Mouse (Mus musculus): ENCODE data around the gene Scg3. TPM values are rescaled to one million over a fixed set of nuclear protein-coding genes. Genes with fewer than 3 reads are reported as not detected.

Scg3 gene
- polyA plus RNA-seq, 2 experiments: 0.30 to 0.50 TPM

DNA sequence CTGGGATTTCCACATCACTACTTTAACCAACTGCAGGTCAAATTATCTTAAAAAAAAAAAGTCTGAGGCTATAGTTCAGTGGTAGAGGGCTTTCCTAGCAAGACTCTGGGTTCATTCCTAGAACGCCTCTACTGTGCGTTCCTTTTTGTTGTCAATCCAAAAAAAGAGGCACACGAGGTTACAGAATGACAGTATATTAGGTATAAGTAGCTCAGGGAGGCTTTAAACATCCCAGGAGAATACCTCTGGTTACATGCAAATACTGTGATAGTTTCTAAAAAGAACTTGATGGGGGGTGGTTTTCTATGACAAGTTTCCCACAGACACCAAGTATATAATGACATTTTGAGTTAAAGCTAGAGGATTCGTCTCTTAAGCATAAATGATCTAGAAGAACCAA is 76.4 kb downstream of the Scg3 start:
- H3K36me3 ChIP-seq (ENCODE audit: control insufficient read depth, insufficient read depth, low read length): no peaks in the 10 kb centered on the region
- DNase-seq (ENCODE audit: low spot score): no peak
- TF ChIP-seq POLR2A (IDR thresholded peaks at IDR 0.05; ENCODE audit: borderline replicate concordance, extremely low read depth, insufficient read depth, insufficient read length): no peak
- H3K9ac ChIP-seq (ENCODE audit: low read depth, low read length, severe bottlenecking): no peak overlapping the region
- no peaks in the 10 kb centered on the region for H3K9me3 ChIP-seq (ENCODE audit: control insufficient read depth, low read length)
- 88% methylated on average over 4 of the region's 4 CpGs for WGBS
- no peak for ATAC-seq (ENCODE audit: low FRiP score, low read depth)
- no peaks in the 10 kb centered on the region for H3K27me3 ChIP-seq (ENCODE audit: control insufficient read depth, insufficient read depth, low read length)
- H3K4me2 ChIP-seq (replicated peaks; ENCODE audit: low read depth, low read length, severe bottlenecking): no peak overlapping the region
- H3K4me3 ChIP-seq (replicated peaks; ENCODE audit: low read length): no peak overlapping the region
- H3K27ac ChIP-seq (replicated peaks; ENCODE audit: low read depth, low read length): no peak overlapping the region
- H3K4me1 ChIP-seq (ENCODE audit: control insufficient read depth, insufficient read depth, low read length): no peaks in the 10 kb centered on the region

DNA sequence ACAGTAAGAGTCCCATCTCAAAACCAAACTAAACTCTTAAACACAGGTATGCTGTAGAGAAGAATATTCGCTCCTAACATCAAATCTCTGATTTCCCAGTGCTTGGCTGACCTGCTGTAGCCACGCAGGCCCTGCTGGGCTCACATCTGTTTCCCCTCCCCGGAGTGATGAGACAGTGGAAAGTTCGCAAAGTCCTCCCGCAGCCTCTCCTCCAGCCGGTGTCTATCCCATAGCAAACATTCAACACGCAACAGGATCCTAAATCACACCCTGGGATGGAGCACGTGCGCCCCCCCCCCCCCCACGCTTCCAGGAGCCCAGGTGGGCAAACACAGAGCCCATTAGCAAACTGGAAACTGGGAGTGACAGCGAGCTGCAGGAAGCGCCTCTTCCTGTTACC is 82.3 kb downstream of the Scg3 start:
- Histone ChIP-seq H3K36me3 (ENCODE audit: control insufficient read depth, insufficient read depth, low read length) (no peaks in the 10 kb centered on the region), H3K4me1 (ENCODE audit: control insufficient read depth, insufficient read depth, low read length) (0 out of 2 replicates have a peak, but pooled peaks cover 11% of the 10 kb centered on the region), H3K4me2 (replicated peaks; ENCODE audit: low read depth, low read length, severe bottlenecking) (peak overlapping the region; percentile 11; the same call in 1 of the 2 replicates), H3K9ac (ENCODE audit: low read depth, low read length, severe bottlenecking) (no peak overlapping the region), H3K27me3 (ENCODE audit: control insufficient read depth, insufficient read depth, low read length) (no peaks in the 10 kb centered on the region), H3K27ac (replicated peaks; ENCODE audit: low read depth, low read length) (no peak overlapping the region), H3K9me3 (ENCODE audit: control insufficient read depth, low read length) (no peaks in the 10 kb centered on the region), H3K4me3 (replicated peaks; ENCODE audit: low read length) (no peak overlapping the region)
- no peak for TF ChIP-seq POLR2A (IDR thresholded peaks at IDR 0.05; ENCODE audit: borderline replicate concordance, extremely low read depth, insufficient read depth, insufficient read length)
- no peak for DNase-seq (ENCODE audit: low spot score)
- no peak for ATAC-seq (ENCODE audit: low FRiP score, low read depth)
- WGBS: 25% methylated on average over 12 of the region's 12 CpGs

DNA sequence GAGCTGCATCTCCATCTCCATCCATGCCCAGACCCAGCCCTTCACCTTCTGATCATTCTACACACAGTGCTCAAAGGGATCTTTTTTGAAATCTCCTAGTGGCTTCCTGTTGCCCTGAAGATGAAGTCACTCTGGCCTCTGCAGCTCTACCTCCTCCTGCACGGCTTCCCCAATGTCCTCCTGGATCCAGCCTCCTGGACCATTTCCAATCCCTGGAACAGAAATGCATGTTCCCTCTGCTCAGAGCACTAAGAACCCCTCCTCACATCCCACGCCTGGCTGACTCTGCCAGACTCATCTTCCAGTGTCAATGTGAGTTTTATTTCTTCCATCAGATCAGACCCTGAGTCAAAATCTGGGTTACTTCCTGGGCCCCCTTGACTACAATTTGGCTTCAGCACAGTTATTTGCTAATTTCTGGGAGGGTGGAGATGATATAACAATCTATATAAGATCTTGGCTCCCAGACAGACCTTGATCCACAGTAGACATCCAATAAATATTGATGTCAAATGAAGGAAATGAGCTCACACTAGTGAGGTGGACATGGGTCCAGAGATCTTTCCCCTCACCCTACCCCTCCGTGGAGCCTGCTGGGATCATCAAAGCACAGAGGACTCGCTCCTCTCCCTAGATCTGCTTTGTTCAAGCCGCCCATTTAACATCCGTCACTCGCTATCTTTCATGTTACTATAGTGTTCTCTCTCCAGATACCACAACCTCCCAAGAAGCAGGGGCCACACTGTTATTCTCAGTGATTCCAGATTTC is 83.5 kb downstream of the Scg3 start:
- TF ChIP-seq POLR2A (IDR thresholded peaks at IDR 0.05; ENCODE audit: borderline replicate concordance, extremely low read depth, insufficient read depth, insufficient read length): no peak
- Histone ChIP-seq H3K9ac (ENCODE audit: low read depth, low read length, severe bottlenecking) (no peak overlapping the region), H3K4me3 (replicated peaks; ENCODE audit: low read length) (no peak overlapping the region), H3K36me3 (ENCODE audit: control insufficient read depth, insufficient read depth, low read length) (no peaks in the 10 kb centered on the region), H3K9me3 (ENCODE audit: control insufficient read depth, low read length) (no peaks in the 10 kb centered on the region), H3K27me3 (ENCODE audit: control insufficient read depth, insufficient read depth, low read length) (no peaks in the 10 kb centered on the region), H3K27ac (replicated peaks; ENCODE audit: low read depth, low read length) (no peak overlapping the region), H3K4me1 (ENCODE audit: control insufficient read depth, insufficient read depth, low read length) (0 out of 2 replicates have a peak, but pooled peaks cover 11% of the 10 kb centered on the region), H3K4me2 (replicated peaks; ENCODE audit: low read depth, low read length, severe bottlenecking) (no peak overlapping the region)
- DNase-seq (ENCODE audit: low spot score) (peak; percentile 42), ATAC-seq (ENCODE audit: low FRiP score, low read depth) (no peak)
- WGBS: 75% methylated on average over 7 of the region's 7 CpGs

DNA sequence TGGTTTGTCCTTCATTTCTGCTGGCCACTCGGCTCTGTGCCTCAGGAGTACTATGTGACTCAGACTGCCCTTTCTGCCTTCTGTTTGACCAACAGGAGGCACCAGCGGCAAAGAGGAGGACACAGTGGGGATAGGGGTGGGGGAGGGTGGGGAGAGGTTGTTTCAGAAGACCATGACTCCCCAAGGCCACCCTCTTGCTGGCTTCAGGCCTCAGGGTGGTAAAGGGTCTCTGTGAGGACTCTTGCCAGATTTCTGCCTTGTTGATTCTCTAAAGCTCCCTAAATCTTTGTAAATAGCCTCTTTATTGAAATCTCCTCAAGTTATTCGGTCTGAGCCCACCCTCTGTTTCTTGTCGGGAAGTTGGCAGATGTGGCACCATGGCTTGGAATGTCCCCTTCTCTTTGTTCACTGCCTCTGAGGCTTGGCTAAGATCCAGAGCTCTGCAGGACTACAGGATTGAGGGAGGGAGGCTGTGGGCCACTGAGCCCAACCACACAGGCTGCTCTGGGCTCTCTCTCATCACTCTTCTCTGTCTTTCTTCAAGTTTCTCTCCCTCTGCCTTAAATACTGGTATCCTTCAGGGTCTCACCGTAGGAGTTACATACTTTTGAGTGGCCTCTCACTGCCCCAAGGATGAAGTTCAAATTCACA is 84.5 kb downstream of the Scg3 start:
- peak; percentile 48 for DNase-seq (ENCODE audit: low spot score)
- 0 out of 2 replicates have a peak, but pooled peaks have one; percentile 62 for ATAC-seq (ENCODE audit: low FRiP score, low read depth)
- H3K4me3 ChIP-seq (replicated peaks; ENCODE audit: low read length): no peak overlapping the region
- WGBS: 50% methylated on average over 5 of the region's 5 CpGs
- no peaks in the 10 kb centered on the region for H3K27me3 ChIP-seq (ENCODE audit: control insufficient read depth, insufficient read depth, low read length)
- H3K27ac ChIP-seq (replicated peaks; ENCODE audit: low read depth, low read length): no peak overlapping the region
- H3K9ac ChIP-seq (ENCODE audit: low read depth, low read length, severe bottlenecking): no peak overlapping the region
- no peak for TF ChIP-seq POLR2A (IDR thresholded peaks at IDR 0.05; ENCODE audit: borderline replicate concordance, extremely low read depth, insufficient read depth, insufficient read length)
- H3K4me1 ChIP-seq (ENCODE audit: control insufficient read depth, insufficient read depth, low read length): 0 out of 2 replicates have a peak, but pooled peaks cover 11% of the 10 kb centered on the region
- H3K9me3 ChIP-seq (ENCODE audit: control insufficient read depth, low read length): no peaks in the 10 kb centered on the region
- H3K4me2 ChIP-seq (replicated peaks; ENCODE audit: low read depth, low read length, severe bottlenecking): no peak overlapping the region
- peaks cover 3% of the 10 kb centered on the region; the same call in 1 of the 2 replicates for H3K36me3 ChIP-seq (ENCODE audit: control insufficient read depth, insufficient read depth, low read length)

DNA sequence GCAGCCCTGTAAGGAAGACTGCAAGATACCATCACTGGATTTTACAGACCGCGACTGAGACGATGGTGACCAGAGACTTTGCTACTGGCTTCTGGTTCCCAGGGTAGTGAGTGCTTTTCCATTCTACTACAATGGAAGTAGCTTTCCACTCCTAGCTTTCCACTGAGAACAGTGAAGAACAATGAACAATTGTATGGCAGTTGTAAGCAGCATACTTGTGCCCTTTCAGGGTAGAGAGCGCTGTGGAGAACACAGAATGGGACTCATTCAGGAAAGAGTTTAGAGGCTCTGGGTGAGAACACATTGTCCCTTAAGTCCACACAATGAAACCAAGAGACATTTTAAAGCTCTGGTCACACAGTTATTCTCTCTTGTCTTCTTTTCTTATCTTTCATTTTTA is 86.3 kb downstream of the Scg3 start:
- no peaks in the 10 kb centered on the region for H3K27me3 ChIP-seq (ENCODE audit: control insufficient read depth, insufficient read depth, low read length)
- whole genome bisulfite sequencing: 88% methylated on average over 4 of the region's 4 CpGs

More for the DNA sequence above, 86.3 kb downstream of the Scg3 start:
- 0 out of 2 replicates have a peak, but pooled peaks cover 11% of the 10 kb centered on the region for H3K4me1 ChIP-seq (ENCODE audit: control insufficient read depth, insufficient read depth, low read length)
- no peaks in the 10 kb centered on the region for H3K9me3 ChIP-seq (ENCODE audit: control insufficient read depth, low read length)
- no peak for ATAC-seq (ENCODE audit: low FRiP score, low read depth)
- no peak overlapping the region for H3K9ac ChIP-seq (ENCODE audit: low read depth, low read length, severe bottlenecking)
- no peak overlapping the region for H3K27ac ChIP-seq (replicated peaks; ENCODE audit: low read depth, low read length)
- no peak overlapping the region for H3K4me2 ChIP-seq (replicated peaks; ENCODE audit: low read depth, low read length, severe bottlenecking)
- no peak for DNase-seq (ENCODE audit: low spot score)
- H3K36me3 ChIP-seq (ENCODE audit: control insufficient read depth, insufficient read depth, low read length): peaks cover 6% of the 10 kb centered on the region; the same call in 1 of the 2 replicates
- H3K4me3 ChIP-seq (replicated peaks; ENCODE audit: low read length): no peak overlapping the region
- TF ChIP-seq POLR2A (IDR thresholded peaks at IDR 0.05; ENCODE audit: borderline replicate concordance, extremely low read depth, insufficient read depth, insufficient read length): no peak

All from limb, embryonic 14.5 days (tissue).